Mouse (Mus musculus): ENCODE data around the gene Tapt1. TPM values are rescaled to one million over a fixed set of nuclear protein-coding genes. Genes with fewer than 3 reads are reported as not detected.

Gene Tapt1
- polyA plus RNA-seq, 1 experiment from 2014 or later, result 32.3 TPM

Other genes with a start within 250 kb of the Tapt1 start
- gene Fgfbp1, start 244.8 kb downstream of the Tapt1 start, polyA plus RNA-seq (2015; fragmentation: Nextera tagmentation; extraction: Ambion mirVana), result 0.44 and 0.91 TPM in 2 replicates
- 15.7 and 17.6 TPM in 2 replicates for gene Prom1, start 124.6 kb downstream of the Tapt1 start, polyA plus RNA-seq (2015; fragmentation: Nextera tagmentation; extraction: Ambion mirVana)

All from liver, embryonic 15.5 days (tissue).